Mouse (Mus musculus): ENCODE data around the gene B230219D22Rik. TPM values are rescaled to one million over a fixed set of nuclear protein-coding genes. Genes with fewer than 3 reads are reported as not detected.
"Not testable (repeated sequence)": the region's sequence is repeated elsewhere in the genome, so short reads cannot be mapped to it uniquely, and the experiment has no call there.

B230219D22Rik gene
- polyA plus RNA-seq, 1 experiment from 2014 or later, result 71.5 TPM

DNA sequence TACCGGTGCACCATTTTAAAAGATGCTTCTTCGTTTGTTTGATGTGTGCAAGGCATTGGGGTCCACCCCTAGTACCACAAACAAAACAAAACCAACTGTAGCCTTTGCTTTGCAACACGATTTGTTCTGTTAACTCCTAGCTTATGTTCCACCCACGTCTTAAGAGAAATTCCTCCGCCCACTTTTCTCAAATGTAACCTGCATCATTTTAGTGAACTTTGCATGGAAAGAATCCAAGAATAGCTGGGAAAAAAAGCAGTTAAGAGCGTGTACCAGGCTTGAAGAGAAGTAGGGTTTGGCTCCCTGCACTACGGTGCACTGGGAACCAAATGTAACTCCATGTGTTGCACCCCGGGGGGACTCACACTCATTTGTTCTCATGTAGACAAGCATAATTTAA, 1.2 kb downstream of the B230219D22Rik start:
- Histone ChIP-seq H3K4me1 (peaks cover 24% of the 10 kb centered on the region), H3K4me3 (peak overlapping the region; percentile 94), H3K9me3 (no peaks in the 10 kb centered on the region), H3K36me3 (peaks cover 10% of the 10 kb centered on the region), H3K27me3 (no peaks in the 10 kb centered on the region), H3K4me2 (peak overlapping the region; percentile 77), H3K27ac (peak overlapping the region; percentile 98), H3K9ac (peak overlapping the region; percentile 100)
- 6% methylated on average over 8 of the region's 8 CpGs for WGBS
- ATAC-seq (ENCODE audit: insufficient number of reproducible peaks, insufficient read depth, low FRiP score, low TSS enrichment, low read depth), result no peak

DNA sequence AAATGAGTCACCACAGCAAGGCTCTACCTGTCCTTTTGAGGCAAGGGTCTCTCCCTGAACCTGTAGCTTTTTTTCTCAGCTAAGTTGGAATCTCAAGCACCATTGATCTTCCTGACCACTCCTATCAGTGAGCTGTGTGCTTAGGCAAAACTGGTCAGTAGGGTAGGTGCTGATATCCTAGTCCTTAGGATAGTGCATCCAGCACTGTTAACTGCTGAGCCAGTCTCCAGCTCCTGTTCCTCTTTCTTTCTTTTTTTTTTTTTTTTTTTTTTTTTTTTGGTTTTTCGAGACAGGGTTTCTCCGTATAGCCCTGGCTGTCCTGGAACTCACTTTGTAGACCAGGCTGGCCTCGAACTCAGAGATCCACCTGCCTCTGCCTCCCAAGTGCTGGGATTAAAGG, 3.1 kb downstream of the B230219D22Rik start:
- WGBS, result 88% methylated on average over 1 of the region's 3 CpGs
- H3K4me2 ChIP-seq; H3K4me3 ChIP-seq; H3K27me3 ChIP-seq; ATAC-seq (ENCODE audit: insufficient number of reproducible peaks, insufficient read depth, low FRiP score, low TSS enrichment, low read depth); H3K9me3 ChIP-seq; H3K9ac ChIP-seq; H3K27ac ChIP-seq: not testable (repeated sequence)
- Histone ChIP-seq H3K36me3 (peaks cover 27% of the 10 kb centered on the region), H3K4me1 (peaks cover 24% of the 10 kb centered on the region)

DNA sequence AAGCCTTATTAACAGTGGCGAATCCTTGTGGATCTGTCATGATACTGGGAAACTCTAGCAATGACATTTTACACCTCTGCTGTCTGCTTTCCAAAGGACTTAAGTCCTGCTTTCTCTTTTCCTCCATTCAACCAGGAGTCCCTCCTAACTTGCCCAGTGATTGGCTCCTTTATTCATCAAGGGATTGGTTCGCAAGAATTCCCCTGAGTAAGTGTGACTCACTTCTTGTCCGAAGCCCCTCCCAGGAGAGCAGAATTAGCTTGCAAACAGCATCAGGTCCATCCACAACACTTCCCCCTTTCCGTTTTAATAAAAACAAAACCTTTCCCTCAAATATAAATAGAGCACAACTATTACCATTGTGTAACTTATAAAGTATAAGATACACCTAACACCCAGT, 11.4 kb downstream of the B230219D22Rik start:
- no peak overlapping the region for H3K4me2 ChIP-seq
- 86% methylated on average over 4 of the region's 4 CpGs for WGBS
- ATAC-seq (ENCODE audit: insufficient number of reproducible peaks, insufficient read depth, low FRiP score, low TSS enrichment, low read depth), result no peak
- H3K27me3 ChIP-seq, result no peaks in the 10 kb centered on the region
- no peak overlapping the region for H3K27ac ChIP-seq
- no peak overlapping the region for H3K9ac ChIP-seq
- no peaks in the 10 kb centered on the region for H3K9me3 ChIP-seq
- no peaks in the 10 kb centered on the region for H3K4me1 ChIP-seq
- H3K36me3 ChIP-seq, result peaks cover 58% of the 10 kb centered on the region
- no peak overlapping the region for H3K4me3 ChIP-seq

DNA sequence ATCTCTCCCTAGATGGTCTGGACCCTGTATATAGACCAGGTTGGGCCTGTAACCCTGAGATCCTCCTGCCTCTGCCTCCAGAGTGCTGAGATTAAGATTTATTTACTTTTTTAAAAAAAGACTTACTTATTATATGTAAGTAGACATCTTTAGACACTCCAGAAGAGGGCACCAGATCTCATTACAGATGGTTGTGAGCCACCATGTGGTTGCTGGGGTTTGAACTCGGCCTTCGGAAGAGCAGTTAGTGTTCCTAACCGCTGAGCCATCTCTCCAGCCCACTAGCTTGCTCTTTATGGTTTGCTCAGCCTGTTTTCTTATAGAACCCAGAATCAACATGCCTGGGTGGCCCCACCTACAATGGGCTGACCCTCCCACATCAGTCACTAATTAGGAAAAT, 19.9 kb downstream of the B230219D22Rik start:
- no peak overlapping the region for H3K27ac ChIP-seq
- H3K36me3 ChIP-seq, result peaks cover 4% of the 10 kb centered on the region
- peaks cover 14% of the 10 kb centered on the region for H3K4me1 ChIP-seq
- H3K4me2 ChIP-seq, result no peak overlapping the region
- no peaks in the 10 kb centered on the region for H3K27me3 ChIP-seq
- no peaks in the 10 kb centered on the region for H3K9me3 ChIP-seq
- H3K9ac ChIP-seq, result no peak overlapping the region
- no peak for ATAC-seq (ENCODE audit: insufficient number of reproducible peaks, insufficient read depth, low FRiP score, low TSS enrichment, low read depth)
- 89% methylated on average over 3 of the region's 3 CpGs for whole genome bisulfite sequencing
- no peak overlapping the region for H3K4me3 ChIP-seq

DNA sequence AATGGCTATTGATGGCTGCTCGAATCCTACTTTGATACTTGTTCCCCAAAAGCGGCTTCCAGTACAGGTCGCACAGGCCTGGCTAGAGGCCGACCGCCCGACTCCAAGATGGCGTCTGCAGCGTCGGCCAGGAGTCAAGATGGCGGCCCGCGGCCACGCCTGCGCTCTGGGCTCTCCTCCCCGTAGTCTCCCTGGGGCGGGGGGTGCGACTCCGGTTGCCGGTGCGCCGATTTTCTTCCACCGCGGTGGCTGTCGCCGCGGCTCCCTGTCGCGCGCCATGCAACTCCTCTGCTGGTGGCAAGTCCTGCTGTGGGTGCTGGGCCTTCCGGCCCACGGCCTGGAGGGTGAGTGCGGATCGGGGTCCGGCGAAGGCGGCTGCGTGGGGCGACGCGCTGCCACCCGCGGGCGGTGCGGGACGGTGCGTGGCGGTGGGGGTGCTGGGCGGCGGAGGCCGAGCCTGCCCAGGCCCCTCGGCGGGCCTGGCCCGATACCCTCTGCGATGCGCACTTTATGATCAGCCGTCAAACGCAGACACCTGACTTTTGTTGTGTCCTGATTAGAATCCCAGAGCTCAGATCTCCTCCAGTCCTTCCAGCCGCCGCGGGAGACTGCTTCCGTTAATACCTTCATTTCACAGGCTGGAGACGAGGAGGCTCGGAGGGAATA, 21.7 kb downstream of the B230219D22Rik start, which contains the start of gene Txndc15:
Gene Txndc15, plus strand, starts transcription at position 150 of the 666 bp plus-strand sequence.
- peak within 1 kb of the TSS; percentile 97 for H3K9ac ChIP-seq
- WGBS, result under 1% methylated on average over 63 of the region's 63 CpGs
- H3K9me3 ChIP-seq, result no peaks in the 10 kb centered on the region
- peak within 1 kb of the TSS; percentile 67 for H3K4me2 ChIP-seq
- peak within 1 kb of the TSS; percentile 95 for H3K4me3 ChIP-seq
- H3K27ac ChIP-seq, result peak within 1 kb of the TSS; percentile 91
- peaks cover 21% of the 10 kb centered on the region for H3K36me3 ChIP-seq
- H3K4me1 ChIP-seq, result peaks cover 14% of the 10 kb centered on the region
- peak; percentile 74 for ATAC-seq (ENCODE audit: insufficient number of reproducible peaks, insufficient read depth, low FRiP score, low TSS enrichment, low read depth)
- no peaks in the 10 kb centered on the region for H3K27me3 ChIP-seq

DNA sequence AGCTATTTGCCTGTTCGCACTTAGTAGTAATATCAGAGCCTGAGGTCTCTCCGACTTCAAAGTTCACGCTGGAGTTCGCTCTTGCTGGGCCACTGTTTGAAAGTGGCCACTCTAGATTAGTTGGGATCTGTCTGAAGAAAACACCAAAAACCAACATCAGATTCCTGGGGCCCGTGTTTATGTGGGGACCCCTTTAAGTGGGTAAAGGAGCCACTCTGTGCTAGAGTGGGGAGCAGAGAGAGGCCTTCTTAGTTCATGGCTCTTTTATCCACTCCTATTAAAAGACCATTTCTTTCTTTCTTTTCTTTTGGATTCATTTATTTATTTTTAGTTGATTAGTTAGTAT, 22.2 kb downstream of the B230219D22Rik start:
- WGBS, result 14% methylated on average over 5 of the region's 5 CpGs
- Histone ChIP-seq H3K9me3 (no peaks in the 10 kb centered on the region), H3K27ac (peak overlapping the region; percentile 91), H3K36me3 (peaks cover 26% of the 10 kb centered on the region), H3K4me2 (peak overlapping the region; percentile 67), H3K27me3 (no peaks in the 10 kb centered on the region), H3K4me1 (peaks cover 14% of the 10 kb centered on the region), H3K4me3 (peak overlapping the region; percentile 95), H3K9ac (peak overlapping the region; percentile 97)
- no peak for ATAC-seq (ENCODE audit: insufficient number of reproducible peaks, insufficient read depth, low FRiP score, low TSS enrichment, low read depth)

DNA sequence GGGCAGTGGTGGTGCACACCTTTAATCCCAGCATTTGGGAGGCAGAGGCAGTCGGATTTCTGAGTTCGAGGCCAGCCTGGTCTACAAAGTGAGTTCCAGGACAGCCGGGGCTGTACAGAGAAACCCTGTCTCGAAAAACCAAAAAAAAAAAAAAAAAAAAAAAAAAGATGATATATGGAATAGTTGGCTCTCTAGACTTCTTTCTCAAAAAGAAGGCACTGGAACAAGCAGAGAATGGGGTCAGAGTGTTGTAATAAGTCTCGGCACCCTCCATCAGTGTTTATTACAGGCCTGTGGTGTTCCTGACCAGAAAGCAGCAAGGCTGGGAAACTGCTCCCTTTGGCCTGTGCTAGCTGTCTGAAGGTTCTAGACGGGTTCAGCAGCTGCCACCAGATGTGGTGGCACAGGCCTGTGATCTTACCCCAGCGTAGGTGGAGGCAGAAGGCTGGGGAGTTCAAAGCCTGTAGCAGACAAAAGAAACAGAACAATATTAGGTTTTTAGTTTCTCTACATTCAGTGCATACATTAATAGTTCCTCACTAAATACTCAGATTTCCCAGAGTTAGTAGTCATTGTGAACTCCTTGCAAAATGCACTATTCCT, 23.1 kb downstream of the B230219D22Rik start:
- H3K4me3 ChIP-seq, result peak overlapping the region; percentile 95
- peaks cover 14% of the 10 kb centered on the region for H3K4me1 ChIP-seq
- no peaks in the 10 kb centered on the region for H3K9me3 ChIP-seq
- H3K9ac ChIP-seq, result peak overlapping the region; percentile 58; the same call in 1 of the 2 replicates
- no peaks in the 10 kb centered on the region for H3K27me3 ChIP-seq
- no peak for ATAC-seq (ENCODE audit: insufficient number of reproducible peaks, insufficient read depth, low FRiP score, low TSS enrichment, low read depth)
- no peak overlapping the region for H3K27ac ChIP-seq
- 81% methylated on average over 7 of the region's 7 CpGs for WGBS
- peaks cover 35% of the 10 kb centered on the region for H3K36me3 ChIP-seq
- peak overlapping the region; percentile 67; the same call in 1 of the 2 replicates for H3K4me2 ChIP-seq

DNA sequence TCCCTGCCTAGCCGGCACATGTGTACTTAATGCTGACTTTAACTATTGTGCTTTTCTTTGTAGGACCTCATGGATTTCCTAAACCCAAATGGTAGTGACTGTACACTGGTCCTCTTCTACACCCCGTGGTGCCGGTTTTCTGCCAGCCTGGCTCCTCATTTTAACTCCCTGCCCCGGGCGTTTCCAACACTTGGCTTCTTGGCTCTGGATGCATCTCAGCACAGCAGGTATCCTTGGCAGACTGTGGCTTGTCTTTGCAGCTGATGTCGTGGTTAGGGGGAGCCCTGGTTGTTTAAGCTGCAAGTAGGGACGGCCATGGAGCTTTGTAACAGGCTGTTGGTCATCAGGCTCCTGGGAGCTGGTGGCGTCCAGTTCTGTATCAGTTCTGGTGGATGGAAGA, 28.6 kb downstream of the B230219D22Rik start:
- Histone ChIP-seq H3K4me3 (no peak overlapping the region), H3K9ac (no peak overlapping the region), H3K4me1 (peaks cover 6% of the 10 kb centered on the region; the same call in 1 of the 2 replicates), H3K27ac (no peak overlapping the region), H3K27me3 (no peaks in the 10 kb centered on the region), H3K36me3 (peaks cover 77% of the 10 kb centered on the region), H3K9me3 (no peaks in the 10 kb centered on the region), H3K4me2 (no peak overlapping the region)
- ATAC-seq (ENCODE audit: insufficient number of reproducible peaks, insufficient read depth, low FRiP score, low TSS enrichment, low read depth), result no peak
- WGBS, result 76% methylated on average over 8 of the region's 8 CpGs

DNA sequence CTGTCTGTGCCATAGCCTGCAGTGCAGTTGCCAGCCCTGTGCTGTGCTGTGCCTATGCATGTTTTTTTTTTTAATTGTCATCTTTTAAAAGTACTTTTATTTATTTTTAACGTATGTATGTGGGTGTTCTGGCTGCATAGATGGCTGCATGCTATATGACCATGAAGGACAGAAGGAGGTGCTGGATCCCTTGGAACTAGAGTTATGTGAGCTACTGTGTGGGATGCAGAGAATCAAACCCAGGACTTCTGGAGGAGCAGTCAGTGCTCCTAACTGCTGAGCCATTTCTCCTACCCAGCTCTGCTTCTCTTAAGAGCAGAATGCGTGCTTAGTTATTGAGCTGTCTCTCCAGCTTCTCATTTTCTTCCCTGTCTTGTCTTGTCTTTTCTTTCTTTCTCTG, 29.1 kb downstream of the B230219D22Rik start:
- no peak overlapping the region for H3K4me3 ChIP-seq
- peaks cover 3% of the 10 kb centered on the region; the same call in 1 of the 2 replicates for H3K4me1 ChIP-seq
- H3K9me3 ChIP-seq, result no peaks in the 10 kb centered on the region
- ATAC-seq (ENCODE audit: insufficient number of reproducible peaks, insufficient read depth, low FRiP score, low TSS enrichment, low read depth), result no peak
- H3K36me3 ChIP-seq, result peaks cover 77% of the 10 kb centered on the region
- H3K9ac ChIP-seq, result no peak overlapping the region
- H3K4me2 ChIP-seq, result no peak overlapping the region
- WGBS, result 94% methylated on average over 2 of the region's 2 CpGs
- H3K27ac ChIP-seq, result no peak overlapping the region
- H3K27me3 ChIP-seq, result no peaks in the 10 kb centered on the region

DNA sequence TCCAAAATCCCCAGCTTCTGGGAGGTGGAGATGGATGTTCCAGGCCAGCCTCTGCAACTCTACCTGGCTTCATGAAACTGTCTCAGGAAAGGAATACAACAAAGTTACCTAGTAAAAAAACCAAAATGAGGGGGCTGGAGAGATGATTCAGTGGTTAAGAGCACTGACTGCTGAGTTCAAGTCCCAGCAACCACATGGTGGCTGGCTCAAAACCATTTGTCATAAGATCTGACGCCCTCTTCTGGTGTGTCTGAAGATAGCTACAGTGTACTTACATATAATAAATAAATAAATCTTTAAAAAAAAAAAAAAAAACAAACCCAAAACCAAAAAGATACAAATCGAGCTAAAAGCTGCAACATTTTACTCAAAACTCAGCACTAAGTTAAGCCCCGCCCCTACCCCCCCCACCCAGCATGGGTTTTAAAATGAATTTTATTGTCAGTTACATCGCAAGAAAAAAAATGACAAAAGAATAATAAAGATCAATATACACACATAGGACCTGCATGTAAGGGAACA, 33.7 kb downstream of the B230219D22Rik start:
- H3K27me3 ChIP-seq, result no peaks in the 10 kb centered on the region
- H3K4me2 ChIP-seq, result peak overlapping the region; percentile 68
- WGBS, result 4% methylated on average over 4 of the region's 4 CpGs
- H3K4me1 ChIP-seq, result no peaks in the 10 kb centered on the region
- peak overlapping the region; percentile 63 for H3K4me3 ChIP-seq
- H3K9me3 ChIP-seq, result no peaks in the 10 kb centered on the region
- H3K36me3 ChIP-seq, result peaks cover 36% of the 10 kb centered on the region
- H3K9ac ChIP-seq, result peak overlapping the region; percentile 84
- ATAC-seq (ENCODE audit: insufficient number of reproducible peaks, insufficient read depth, low FRiP score, low TSS enrichment, low read depth), result no peak
- H3K27ac ChIP-seq, result peak overlapping the region; percentile 98

DNA sequence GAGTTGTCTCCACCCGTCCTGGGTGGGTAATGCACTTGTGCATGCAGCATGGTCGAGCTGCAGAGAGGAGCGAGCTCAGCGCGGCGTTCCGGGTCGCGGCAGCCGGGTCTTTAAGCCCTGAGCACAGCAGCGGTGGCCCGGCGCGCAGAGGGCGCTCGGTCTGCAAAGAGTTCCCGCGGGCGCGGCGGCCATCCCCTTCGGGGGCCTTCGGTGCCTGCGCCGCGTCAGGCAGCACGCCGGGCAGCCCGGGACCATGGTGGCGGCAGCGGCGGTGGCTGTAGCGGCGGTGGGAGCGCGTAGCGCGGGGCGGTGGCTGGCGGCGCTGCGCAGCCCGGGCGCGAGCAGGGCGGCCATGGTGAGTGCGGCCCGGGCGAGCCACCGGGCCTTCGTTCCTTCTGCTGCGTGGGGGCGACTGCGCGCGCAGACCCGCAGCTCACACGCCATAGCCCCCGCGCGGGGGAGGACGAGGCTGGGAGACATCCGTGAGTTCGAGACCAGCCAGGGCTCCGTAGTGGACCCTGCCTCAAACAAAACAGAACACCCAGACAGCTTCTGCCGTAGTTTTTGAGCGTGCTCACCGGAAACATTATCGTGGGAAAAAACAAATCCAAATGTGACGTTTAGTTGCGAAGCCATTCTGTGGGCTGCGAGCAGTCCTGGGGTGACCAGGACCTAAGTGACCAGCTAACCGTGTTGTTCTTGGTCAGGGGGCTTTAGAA, 34.4 kb downstream of the B230219D22Rik start, which contains the start of gene Pcbd2:
Gene Pcbd2, plus strand, starts transcription at position 249 of the 719 bp plus-strand sequence.
- Histone ChIP-seq H3K4me2 (peak within 1 kb of the TSS; percentile 68), H3K9ac (peak within 1 kb of the TSS; percentile 84), H3K9me3 (no peaks in the 10 kb centered on the region), H3K27ac (peak within 1 kb of the TSS; percentile 98), H3K4me1 (no peaks in the 10 kb centered on the region), H3K27me3 (no peaks in the 10 kb centered on the region), H3K4me3 (peak within 1 kb of the TSS; percentile 63), H3K36me3 (peaks cover 31% of the 10 kb centered on the region)
- ATAC-seq (ENCODE audit: insufficient number of reproducible peaks, insufficient read depth, low FRiP score, low TSS enrichment, low read depth), result peak; percentile 81
- under 1% methylated on average over 70 of the region's 73 CpGs for WGBS
